1 mouse cellular context compared by ENCODE assay signal in the genomic region with DNA sequence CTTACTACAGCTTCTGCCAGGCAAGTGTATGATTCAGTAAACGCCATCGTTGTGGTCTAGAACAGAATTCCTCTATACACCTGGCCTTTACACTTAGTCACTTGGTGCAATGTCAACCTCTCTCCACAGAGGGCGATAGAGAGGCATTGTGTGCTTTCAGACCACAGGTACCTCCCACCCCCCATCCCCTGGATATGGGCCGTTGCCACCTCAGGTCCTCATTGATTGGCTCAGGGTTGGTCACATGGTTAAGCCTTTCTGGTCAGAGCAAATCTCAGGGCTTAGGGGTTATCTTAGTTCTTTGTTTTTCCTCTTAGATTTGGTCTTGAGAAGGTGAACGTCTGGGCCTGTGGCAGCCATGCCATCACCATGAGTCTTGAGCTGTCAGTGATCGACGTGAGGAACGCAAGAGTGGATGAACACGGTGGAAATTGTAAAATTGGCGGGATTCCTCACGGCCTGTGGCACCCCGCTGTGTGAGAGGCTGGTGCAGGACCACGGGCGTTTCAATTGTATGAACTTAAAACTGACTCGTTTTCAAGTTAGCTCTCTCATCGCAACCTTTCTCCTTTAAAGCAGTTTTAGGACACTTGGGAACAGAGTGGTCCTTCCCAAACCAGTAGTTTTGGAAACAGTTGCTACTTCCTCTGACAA.
A peak's percentile ranks its signal among the peaks of the same experiment; 100 is the strongest.
TF ChIP-seq lines count a peak whose summit lies in the region.

No protein-coding gene starts in this region.

TF ChIP-seq in CH12.LX, 34 proteins besides CTCF, POLR2A, EP300 and RAD21:
- no peak for TF ChIP-seq UBTF (IDR thresholded peaks at IDR 0.05; ENCODE audit: low read depth, low read length)
- no peak for TF ChIP-seq TCF12 (IDR thresholded peaks at IDR 0.05; ENCODE audit: low read depth, low read length)
- no peak for TF ChIP-seq NELFE (IDR thresholded peaks at IDR 0.05; ENCODE audit: low read depth, low read length)
- TF ChIP-seq NRF1 (IDR thresholded peaks at IDR 0.05; ENCODE audit: low read depth, low read length) = no peak
- no peak for TF ChIP-seq MAZ (IDR thresholded peaks at IDR 0.05; ENCODE audit: low read depth, low read length)
- no peak for TF ChIP-seq ZC3H11A (IDR thresholded peaks at IDR 0.05; ENCODE audit: low read depth, low read length)
- no peak for TF ChIP-seq MAFK (IDR thresholded peaks at IDR 0.05; ENCODE audit: insufficient replicate concordance, low read length)
- peak; percentile 9; the same call in 1 of the 2 replicates for TF ChIP-seq USF1 (IDR thresholded peaks at IDR 0.05; ENCODE audit: low read depth, low read length)
